Mouse (Mus musculus): ENCODE measurements around the gene Olfr1443. TPM values are rescaled to one million over a fixed set of nuclear protein-coding genes. Genes with fewer than 3 reads are reported as not detected.
"Not testable (repeated sequence)": the region's sequence is repeated elsewhere in the genome, so short reads cannot be mapped to it uniquely, and the experiment has no call there.

Olfr1443 gene
- total RNA-seq (2021) (not detected), polyA plus RNA-seq (2012; rRNA removed) (not detected in 2 replicates)
- long read RNA-seq: 0 reads

GRCm38 (mm10) chr19:12677812-12678211 lies at the start of gene Olfr1443:
TSS of gene Olfr1443 (plus strand) at chr19:12678112.
- no peak for DNase-seq

DNA sequence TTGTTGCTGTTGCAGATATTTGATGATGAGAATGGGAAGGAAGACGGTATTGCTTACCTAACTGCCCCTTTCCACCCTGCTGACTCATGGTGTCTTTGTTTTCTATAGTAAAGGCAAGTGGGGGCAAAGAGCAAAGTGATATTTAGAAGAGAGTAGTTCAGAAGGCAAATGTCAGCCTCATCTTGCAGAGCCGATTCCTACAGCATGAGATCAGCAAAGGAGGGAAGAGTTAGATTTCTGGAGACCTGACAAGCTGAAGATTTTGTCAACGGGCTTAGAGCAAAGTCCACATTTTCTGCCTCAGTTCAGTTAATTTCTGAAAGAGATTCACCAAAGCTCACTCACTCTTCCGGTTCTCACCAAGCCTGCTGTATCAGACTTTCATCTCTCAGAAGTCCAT lies 44.7 kb upstream of the Olfr1443 start, which contains the start of gene Glyat:
Glyat (plus strand) TSS at position 133 of the 400 bp plus-strand sequence.
- DNase-seq: no peak

DNA sequence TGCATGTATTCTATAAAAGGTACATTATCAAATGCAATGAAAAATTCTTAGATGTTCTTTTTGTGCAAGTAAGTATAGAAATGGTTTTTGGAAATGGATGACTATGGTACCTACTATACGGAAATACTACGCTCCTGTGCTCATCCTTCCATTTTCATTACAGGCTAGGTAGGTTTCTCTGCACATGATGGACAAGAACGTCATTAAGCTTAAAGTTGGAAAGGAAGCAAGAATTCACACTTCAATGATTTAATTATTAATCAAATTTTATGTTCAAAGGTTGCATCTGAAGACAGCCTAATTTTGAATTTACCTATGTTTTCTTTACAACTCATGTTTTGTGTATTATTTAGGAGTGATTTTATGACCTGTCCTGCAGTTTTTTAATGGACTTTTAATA lies 43.7 kb upstream of the Olfr1443 start:
- no peak for DNase-seq

DNA sequence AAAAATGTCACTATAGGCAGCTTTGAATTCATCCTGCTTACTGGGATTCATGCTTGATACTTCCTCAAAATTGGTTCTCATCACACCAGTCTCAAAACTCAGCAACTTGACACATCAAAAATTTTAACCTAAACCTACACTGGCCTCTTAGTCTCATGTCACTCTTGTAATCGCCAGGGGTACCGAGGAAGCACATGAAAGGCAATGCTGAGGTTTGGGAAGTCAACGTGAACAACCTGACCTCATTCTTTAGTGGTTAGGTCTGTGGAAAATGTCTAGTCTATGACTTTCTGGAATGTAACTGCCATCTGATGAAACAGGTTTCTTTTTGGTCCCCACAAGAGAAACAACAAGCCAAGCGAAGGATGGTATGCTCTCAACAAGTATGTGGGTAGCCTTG lies 42.9 kb upstream of the Olfr1443 start:
- DNase-seq: no peak

DNA sequence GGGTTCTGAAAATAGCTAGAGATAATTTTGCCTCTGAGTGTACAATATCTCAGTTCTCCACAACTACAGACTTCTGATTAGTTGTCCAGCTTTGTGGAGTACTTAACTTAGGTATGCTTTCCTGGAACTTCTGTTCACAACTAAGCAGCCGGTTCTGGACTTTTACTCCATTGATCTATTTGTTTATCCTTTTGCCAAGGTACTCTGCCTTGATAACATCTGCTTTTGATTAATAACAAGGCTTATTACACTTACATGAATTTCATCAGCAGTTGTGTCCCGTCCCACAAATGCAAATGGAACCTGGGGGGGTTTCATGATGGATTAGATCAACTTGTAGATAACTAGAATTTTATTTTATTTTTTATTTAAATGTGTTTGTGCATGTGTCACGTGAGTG lies 41.0 kb upstream of the Olfr1443 start:
- no peak for DNase-seq

DNA sequence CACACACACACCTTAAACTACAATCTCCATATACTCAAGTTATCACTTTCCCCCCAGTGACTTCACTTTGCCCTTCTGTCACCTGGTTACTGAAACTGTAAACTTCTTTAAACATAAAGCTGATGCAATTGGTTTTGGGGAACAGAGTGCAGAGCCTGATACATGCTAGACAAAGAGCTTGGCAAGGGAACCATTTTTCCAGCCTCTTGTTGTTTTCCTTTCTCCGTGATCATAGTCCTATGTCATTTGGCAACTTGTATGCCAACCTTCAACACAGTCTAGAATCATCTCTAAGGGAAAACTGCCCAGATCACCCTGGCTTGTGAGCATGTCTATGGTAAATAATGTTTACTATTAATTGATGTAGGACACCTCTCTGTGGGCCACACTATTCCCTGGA lies 39.9 kb upstream of the Olfr1443 start:
- no peak for DNase-seq

- DNase-seq: no peak
Observed at GRCm38 (mm10) chr19:12649511-12649910, 28.4 kb upstream of the Olfr1443 start.

GRCm38 (mm10) chr19:12666156-12666555 lies 11.8 kb upstream of the Olfr1443 start:
- no peak for DNase-seq

- not testable (repeated sequence) for DNase-seq
Observed at GRCm38 (mm10) chr19:12668601-12669000, 9.3 kb upstream of the Olfr1443 start.

DNA sequence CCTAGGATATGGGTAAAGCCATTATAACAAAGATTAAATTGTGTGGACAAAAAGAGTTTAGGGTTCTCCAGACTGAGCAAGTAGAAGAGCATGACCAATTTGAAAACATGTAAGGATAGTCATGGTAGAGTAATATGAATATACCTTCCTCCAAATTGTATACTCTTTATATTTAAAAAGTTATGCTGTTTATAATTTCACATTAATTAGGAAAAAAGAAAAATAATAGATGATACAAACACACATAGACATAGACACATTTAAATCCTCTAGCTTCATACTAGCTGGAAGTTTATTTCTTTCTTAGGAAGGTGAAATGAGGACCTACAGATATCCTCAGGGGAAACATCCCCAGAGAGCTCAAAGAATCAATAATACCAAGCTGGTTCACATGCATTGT lies 7.8 kb upstream of the Olfr1443 start, which contains the start of gene Olfr1442:
Olfr1442 (plus strand) TSS at position 301 of the 400 bp plus-strand sequence.
- DNase-seq: no peak

GRCm38 (mm10) chr19:12671051-12671450 lies 6.9 kb upstream of the Olfr1443 start:
- DNase-seq: no peak

DNA sequence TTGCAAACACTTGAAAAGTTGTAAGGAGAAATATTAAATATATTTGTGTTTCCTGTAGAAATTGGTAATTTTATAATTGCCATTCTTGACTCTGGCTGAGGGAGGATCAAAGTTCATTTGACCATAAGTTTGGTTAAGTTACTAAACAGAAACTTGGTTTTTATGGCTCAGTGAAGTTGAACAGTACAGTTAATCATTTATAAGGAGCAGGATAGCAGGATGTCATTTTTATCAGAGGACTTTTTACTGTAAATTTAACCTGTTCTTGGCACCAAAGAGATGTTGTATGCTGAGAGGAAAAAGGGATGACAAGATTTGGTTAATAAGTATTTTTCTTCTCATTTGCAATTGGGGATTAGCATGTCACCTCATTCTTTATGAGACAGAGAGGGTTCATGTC lies 6.7 kb downstream of the Olfr1443 start:
- DNase-seq: no peak

GRCm38 (mm10) chr19:12685231-12685630 lies 7.3 kb downstream of the Olfr1443 start:
- no peak for DNase-seq

GRCm38 (mm10) chr19:12695590-12695989 lies 17.7 kb downstream of the Olfr1443 start, which contains the start of gene Keg1:
TSS of gene Keg1 (plus strand) at chr19:12695786.
- DNase-seq: no peak

DNA sequence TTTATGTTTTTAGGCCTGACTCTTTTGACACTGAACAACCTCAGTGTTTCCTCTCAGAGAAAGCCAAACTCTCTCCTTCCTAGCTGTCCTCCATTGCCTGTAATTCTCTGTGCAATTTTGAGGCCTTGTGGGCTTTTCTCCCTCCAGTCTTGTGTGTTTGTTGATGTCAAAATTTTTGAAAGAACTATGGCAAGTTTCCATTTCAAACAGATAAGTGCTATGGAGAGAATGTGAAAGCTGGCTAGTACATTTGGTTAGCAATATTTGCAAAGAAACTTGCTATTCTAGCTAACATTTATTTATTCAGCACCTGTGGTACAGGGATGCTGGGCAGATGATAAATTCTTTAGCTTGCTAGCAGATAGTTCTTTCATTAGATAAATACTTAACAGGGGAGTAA lies 18.3 kb downstream of the Olfr1443 start:
- DNase-seq: no peak

GRCm38 (mm10) chr19:12708458-12708857 lies 30.5 kb downstream of the Olfr1443 start:
- DNase-seq: no peak

DNA sequence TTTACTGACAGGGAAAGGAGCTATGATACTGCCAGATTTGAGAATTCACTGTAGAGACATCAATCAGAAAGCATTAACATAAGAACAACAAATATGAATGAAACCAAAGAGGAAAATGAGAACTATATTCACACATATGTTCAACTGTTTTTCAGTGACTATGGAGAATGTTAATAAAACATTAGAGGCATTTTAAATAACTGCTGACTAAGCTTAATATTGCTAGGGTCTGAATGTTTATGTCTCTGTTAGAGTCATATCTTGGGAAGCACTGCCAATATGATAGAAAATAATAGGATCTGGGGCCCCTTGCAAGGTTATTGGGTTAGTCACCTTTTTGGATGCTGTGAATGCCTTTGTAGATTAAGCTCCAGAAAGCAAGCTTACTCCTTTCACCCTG lies 31.1 kb downstream of the Olfr1443 start:
- no peak for DNase-seq

DNA sequence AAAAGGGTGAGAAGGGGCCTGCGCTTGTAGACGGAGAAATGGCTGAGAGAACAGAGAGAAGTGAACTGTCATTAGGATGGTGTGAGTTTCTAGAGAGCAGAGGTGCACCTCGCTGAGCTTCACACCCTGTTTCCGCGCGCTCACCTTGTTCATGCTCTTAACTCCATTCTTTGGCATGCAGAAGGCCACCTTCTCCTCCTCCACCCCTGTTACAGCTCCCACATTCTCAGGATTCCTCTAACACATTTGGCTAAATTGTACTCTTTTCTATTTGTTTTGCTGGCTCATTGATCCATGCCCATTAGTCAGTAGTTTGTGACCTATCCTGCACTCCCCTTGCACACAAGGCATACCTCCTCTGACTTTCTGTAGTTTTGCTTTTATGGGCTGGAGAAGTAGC lies 41.3 kb downstream of the Olfr1443 start:
- DNase-seq: no peak

GRCm38 (mm10) chr19:12720463-12720862 lies 42.6 kb downstream of the Olfr1443 start:
- no peak for DNase-seq

DNA sequence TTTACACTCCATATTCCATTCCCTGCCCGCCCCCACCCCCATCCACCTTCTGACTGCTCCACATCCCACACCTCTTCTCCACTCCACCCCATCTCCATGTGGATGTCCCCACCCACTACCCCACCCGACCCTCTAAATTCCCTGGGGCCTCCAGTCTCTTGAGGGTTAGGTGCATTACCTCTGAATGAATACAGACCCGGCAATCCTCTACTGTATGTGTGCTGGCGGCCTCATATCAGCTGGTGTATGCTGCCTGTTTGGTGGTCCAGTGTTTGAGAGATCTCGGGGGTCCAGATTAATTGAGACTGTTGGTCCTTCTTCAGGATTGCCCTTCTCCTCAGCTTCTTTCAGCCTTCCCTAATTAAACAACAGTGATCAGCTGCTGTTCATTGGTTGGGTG lies 43.0 kb downstream of the Olfr1443 start:
- DNase-seq: not testable (repeated sequence)

DNA sequence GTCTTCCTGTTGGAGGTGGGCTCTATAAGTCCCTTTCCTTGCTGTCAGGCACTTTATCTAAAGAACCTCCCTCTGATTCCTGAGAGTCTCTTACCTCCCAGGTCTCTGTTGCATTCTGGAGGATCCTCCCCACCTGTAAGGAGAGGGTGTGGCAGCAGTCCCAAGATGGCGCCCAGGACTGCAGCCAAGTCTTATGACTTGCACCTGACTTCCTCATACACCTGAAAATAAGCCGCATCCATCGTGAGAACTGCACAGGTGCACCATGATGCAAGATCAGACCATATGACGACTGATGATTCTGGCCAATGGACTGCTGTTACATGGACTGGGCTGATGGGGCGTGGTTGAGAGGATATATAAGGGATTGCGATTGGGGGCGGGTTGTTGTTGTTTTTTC lies 43.7 kb downstream of the Olfr1443 start:
- not testable (repeated sequence) for DNase-seq

DNA sequence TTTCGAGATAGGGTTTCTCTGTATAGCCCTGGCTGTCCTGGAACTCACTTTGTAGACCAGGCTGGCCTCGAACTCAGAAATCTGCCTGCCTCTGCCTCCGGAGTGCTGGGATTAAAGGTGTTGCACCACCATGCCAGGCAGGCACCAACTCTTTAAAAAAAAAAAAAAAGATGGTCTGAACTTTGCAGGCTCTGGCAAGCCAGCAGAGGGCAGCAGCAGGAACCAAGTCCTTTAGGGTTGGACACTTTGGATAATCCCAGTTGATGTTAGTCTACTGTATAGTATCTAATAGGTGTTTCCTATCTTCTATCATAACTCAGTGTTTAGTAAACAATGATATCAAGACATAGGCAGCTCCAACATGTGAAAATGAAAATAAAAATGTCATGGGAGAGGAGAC lies 44.4 kb downstream of the Olfr1443 start:
- DNase-seq: peak; percentile 58

DNA sequence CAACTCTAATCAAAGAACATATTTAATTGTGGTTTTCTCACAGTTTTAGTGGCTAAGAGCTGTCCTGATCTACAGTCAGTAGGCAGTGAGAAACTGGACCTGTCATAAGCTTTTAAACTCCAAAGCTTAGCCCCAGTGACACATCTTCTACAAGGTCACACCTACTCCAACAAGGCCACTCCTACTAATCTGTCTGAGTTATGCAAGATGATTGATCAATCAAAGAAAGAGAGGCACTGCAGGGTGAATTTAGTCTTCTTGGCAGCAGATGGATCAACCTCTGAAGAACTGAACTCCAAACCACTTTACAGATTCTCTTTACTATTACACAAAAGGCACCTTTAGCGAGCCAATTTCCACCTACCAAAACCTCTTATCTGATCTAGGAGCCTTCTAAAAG lies 47.9 kb downstream of the Olfr1443 start:
- DNase-seq: peak; percentile 18

GRCm38 (mm10) chr19:12731036-12731435 lies 53.1 kb downstream of the Olfr1443 start:
- no peak for DNase-seq

- no peak for DNase-seq
Observed at GRCm38 (mm10) chr19:12731950-12732349, 54.0 kb downstream of the Olfr1443 start.
